ENCODE assay signal across 19 mouse cellular contexts in the genomic region with DNA sequence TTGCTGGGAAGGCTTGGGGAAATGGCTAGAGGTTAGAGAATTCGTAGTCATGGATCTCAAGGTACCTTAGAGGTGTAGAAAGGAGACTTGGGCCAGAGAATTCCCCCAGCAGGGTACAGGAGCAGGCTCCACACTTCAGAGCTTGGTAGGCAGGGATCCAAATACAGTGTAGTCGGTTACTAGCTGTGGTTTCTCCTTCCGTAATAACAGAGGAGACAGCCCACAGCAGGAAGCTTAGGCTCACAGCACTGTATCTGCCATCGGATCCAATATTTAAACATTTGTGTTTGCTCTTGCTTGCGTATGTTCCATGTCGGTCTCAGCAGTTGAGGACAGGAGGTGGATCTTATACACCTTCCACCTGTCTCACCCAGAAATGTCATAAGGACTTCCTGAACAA. TPM values are rescaled to one million over a fixed set of nuclear protein-coding genes. Genes with fewer than 3 reads are reported as not detected.
DNase-seq lines count a peak whose midpoint lies in the region; ATAC-seq and TF ChIP-seq lines count a peak whose summit lies in the region.
"Had no signal": no experiment of that assay in that cellular context is flagged by ENCODE, and none has a peak within 500 bp of the region (broad histone marks: within the 10 kb centered on the region; RNA-seq: fewer than 3 reads in every experiment).

No protein-coding gene starts in this region.

- no peak for TF ChIP-seq CTCF in small intestine, adult 2 months (IDR thresholded peaks at IDR 0.05; ENCODE audit: extremely low read depth, insufficient read length, insufficient replicate concordance, low read depth, low read length)

- no peak for TF ChIP-seq POLR2A in small intestine, adult 2 months (IDR thresholded peaks at IDR 0.05; ENCODE audit: low read depth, low read length)

- peaks cover 5% of the 10 kb centered on the region; the same call in 1 of the 2 replicates for H3K4me1 ChIP-seq in liver, embryonic 11.5 days (replicated peaks; ENCODE audit: control insufficient read depth, insufficient read depth, low read length)
- H3K4me1 ChIP-seq in liver, embryonic 13.5 days (replicated peaks), result peaks cover 26% of the 10 kb centered on the region
- H3K4me1 ChIP-seq in small intestine, adult 2 months (ENCODE audit: control insufficient read depth, insufficient read depth, insufficient read length, low read length), result peaks cover 10% of the 10 kb centered on the region; the same call in 1 of the 2 replicates
- peaks cover 6% of the 10 kb centered on the region for H3K4me1 ChIP-seq in midbrain, embryonic 10.5 days
- H3K4me1 ChIP-seq: limb, embryonic 12.5 days had no signal

- H3K4me2 ChIP-seq in liver, embryonic 11.5 days, result peak overlapping the region; percentile 39
- H3K4me2 ChIP-seq in liver, embryonic 13.5 days, result peak overlapping the region; percentile 23
- H3K4me2 ChIP-seq: limb, embryonic 12.5 days had no signal

- peak overlapping the region; percentile 31; the same call in 1 of the 2 replicates for H3K9ac ChIP-seq in liver, embryonic 11.5 days (ENCODE audit: low read depth, low read length)
- H3K9ac ChIP-seq in liver, embryonic 13.5 days, result peak overlapping the region; percentile 18; the same call in 1 of the 2 replicates
- H3K9ac ChIP-seq: limb, embryonic 12.5 days had no signal

- H3K4me3 ChIP-seq in liver, embryonic 11.5 days (ENCODE audit: low read depth, low read length), result peak overlapping the region; percentile 23
- H3K4me3 ChIP-seq in liver, embryonic 13.5 days (replicated peaks), result no peak overlapping the region
- peak overlapping the region; percentile 58 for H3K4me3 ChIP-seq in small intestine, adult 2 months (ENCODE audit: low read depth, low read length)
- no peak overlapping the region for H3K4me3 ChIP-seq in midbrain, embryonic 10.5 days
- H3K4me3 ChIP-seq: limb, embryonic 12.5 days had no signal

- peak overlapping the region; percentile 41; the same call in 1 of the 2 replicates for H3K27ac ChIP-seq in liver, embryonic 11.5 days (ENCODE audit: low read depth, low read length)
- peak overlapping the region; percentile 39 for H3K27ac ChIP-seq in liver, embryonic 13.5 days
- H3K27ac ChIP-seq in small intestine, adult 2 months (ENCODE audit: insufficient read depth, low read depth, low read length), result peak overlapping the region; percentile 91
- H3K27ac ChIP-seq in midbrain, embryonic 10.5 days (replicated peaks), result no peak overlapping the region
- H3K27ac ChIP-seq: limb, embryonic 12.5 days had no signal

- no peaks in the 10 kb centered on the region for H3K36me3 ChIP-seq in liver, embryonic 11.5 days (ENCODE audit: control insufficient read depth, insufficient read depth, low read length)
- no peaks in the 10 kb centered on the region for H3K36me3 ChIP-seq in liver, embryonic 13.5 days
- H3K36me3 ChIP-seq in small intestine, adult 2 months (ENCODE audit: control insufficient read depth, insufficient read depth, low read length), result peaks cover 41% of the 10 kb centered on the region
- H3K36me3 ChIP-seq in midbrain, embryonic 10.5 days, result no peaks in the 10 kb centered on the region
- H3K36me3 ChIP-seq: limb, embryonic 12.5 days had no signal

- no peak for DNase-seq in liver, embryonic 11.5 days (ENCODE audit: low spot score)
- DNase-seq in liver, result no peak
- DNase-seq in liver, embryonic 13.5 days, result no peak
- DNase-seq in lung, postnatal 10 days, result no peak
- no peak for DNase-seq in frontal cortex, postnatal 36 days (ENCODE audit: low spot score in 2 of 2)
- no peak for DNase-seq in midbrain, embryonic 10.5 days (ENCODE audit: low spot score)
- DNase-seq: adrenal gland, postnatal 25 days; cerebellum, adult 8-10 months; heart, postnatal 4 days; kidney, postnatal 14 days; layer of hippocampus, adult 9-11 months; lung, adult 2 months; lung, postnatal 4 days had no signal

- ATAC-seq in liver, embryonic 11.5 days (replicated peaks; ENCODE audit: low FRiP score), result no peak
- peak; percentile 84 to 88 for ATAC-seq in hematopoietic stem cell, adult 5-6 weeks (replicated peaks in 1 of 2; ENCODE audit: insufficient read depth in 1 of 2, low FRiP score in 2 of 2, low TSS enrichment in 1 of 2, low read depth in 1 of 2, poor library complexity in 2 of 2, severe bottlenecking in 2 of 2)
- no peak for ATAC-seq in liver, embryonic 13.5 days (ENCODE audit: low read depth)
- ATAC-seq: forebrain, embryonic 14.5 days; midbrain, embryonic 16.5 days had no signal

- no peaks in the 10 kb centered on the region for H3K9me3 ChIP-seq in liver, embryonic 11.5 days (ENCODE audit: control insufficient read depth, low read length)
- no peaks in the 10 kb centered on the region for H3K9me3 ChIP-seq in liver, embryonic 13.5 days (replicated peaks)
- no peaks in the 10 kb centered on the region for H3K9me3 ChIP-seq in midbrain, embryonic 10.5 days (replicated peaks)
- H3K9me3 ChIP-seq: limb, embryonic 12.5 days had no signal

- whole genome bisulfite sequencing in liver, embryonic 11.5 days, result 37% methylated on average over 6 of the region's 6 CpGs
- 22% methylated on average over 6 of the region's 6 CpGs for WGBS in liver, embryonic 13.5 days (ENCODE audit: insufficient replicate concordance)
- WGBS in small intestine, adult 2 months, result 25% methylated on average over 6 of the region's 6 CpGs
- 87% methylated on average over 6 of the region's 6 CpGs for WGBS in midbrain, embryonic 10.5 days

- H3K27me3 ChIP-seq in liver, embryonic 11.5 days (replicated peaks; ENCODE audit: control insufficient read depth, insufficient read depth, low read length), result no peaks in the 10 kb centered on the region
- H3K27me3 ChIP-seq in liver, embryonic 13.5 days, result no peaks in the 10 kb centered on the region
- no peaks in the 10 kb centered on the region for H3K27me3 ChIP-seq in small intestine, adult 2 months (ENCODE audit: control insufficient read depth, insufficient read depth, low read length)
- H3K27me3 ChIP-seq in midbrain, embryonic 10.5 days (ENCODE audit: low read depth, poor library complexity, severe bottlenecking), result no peaks in the 10 kb centered on the region
- H3K27me3 ChIP-seq: limb, embryonic 12.5 days had no signal

RNA-seq across cellular contexts. Expression of gene Muc13, which starts 2.0 kb away (rescaled TPM):
- polyA plus RNA-seq in liver, embryonic 11.5 days (2014; fragmentation: Nextera tagmentation; extraction: Ambion mirVana), result 10.1 and 10.4 TPM in 2 replicates
- 164 and 205 TPM in 2 replicates for total RNA-seq in hematopoietic stem cell, adult 5-6 weeks (2017)
- 2.7 and 3.2 TPM in 2 replicates for polyA plus RNA-seq in liver, embryonic 13.5 days (2015; fragmentation: Nextera tagmentation; extraction: Ambion mirVana)
- polyA plus RNA-seq in small intestine, adult 2 months (2012; rRNA removed), result 2,067 and 2,412 TPM in 2 replicates
- 0.10 and 0.15 TPM in 2 replicates for polyA plus RNA-seq in midbrain, embryonic 10.5 days (2016; fragmentation: Nextera tagmentation; extraction: Ambion mirVana)
- total RNA-seq: adrenal gland, postnatal 25 days had no signal
- polyA plus RNA-seq: forebrain, embryonic 14.5 days; heart, embryonic 14.5 days; midbrain, embryonic 16.5 days had no signal

RNA-seq across cellular contexts. Expression of gene Itgb5, which starts 33.6 kb away (rescaled TPM):
- 24.8 and 25.0 TPM in 2 replicates for polyA plus RNA-seq in liver, embryonic 11.5 days (2014; fragmentation: Nextera tagmentation; extraction: Ambion mirVana)
- 19.9 and 28.9 TPM in 2 replicates for total RNA-seq in hematopoietic stem cell, adult 5-6 weeks (2017)
- 10.9 and 11.3 TPM in 2 replicates for polyA plus RNA-seq in liver, embryonic 13.5 days (2015; fragmentation: Nextera tagmentation; extraction: Ambion mirVana)
- polyA plus RNA-seq in small intestine, adult 2 months (2012; rRNA removed), result 36.3 and 80.3 TPM in 2 replicates
- 9.0 and 13.6 TPM in 2 replicates for polyA plus RNA-seq in midbrain, embryonic 10.5 days (2016; fragmentation: Nextera tagmentation; extraction: Ambion mirVana)

Comparison
In these comparisons a context has a peak if more than half of its experiments do, and no peak if none do; other contexts are left out.
1. H3K4me3 ChIP-seq: peak in liver, embryonic 11.5 days (single experiment) and small intestine, adult 2 months (single experiment); none in liver, embryonic 13.5 days (single experiment) and midbrain, embryonic 10.5 days (single experiment).
2. ATAC-seq: peak in hematopoietic stem cell, adult 5-6 weeks (2 of 2); none in liver, embryonic 11.5 days (single experiment) and liver, embryonic 13.5 days (single experiment).
3. RNA of gene Muc13, which starts 2.0 kb away (polyA plus RNA-seq): 2,067 to 2,412 TPM in small intestine, adult 2 months; 10.1 to 10.4 TPM in liver, embryonic 11.5 days, 2.7 to 3.2 TPM in liver, embryonic 13.5 days and 0.10 to 0.15 TPM in midbrain, embryonic 10.5 days; every median in the first group is over 100 times any median in the second.